Mouse (Mus musculus): ENCODE results near the gene Hsf4. TPM values are rescaled to one million over a fixed set of nuclear protein-coding genes. Genes with fewer than 3 reads are reported as not detected.

The Hsf4 gene
- polyA plus RNA-seq, 1 experiment from 2014 or later: not detected

DNA sequence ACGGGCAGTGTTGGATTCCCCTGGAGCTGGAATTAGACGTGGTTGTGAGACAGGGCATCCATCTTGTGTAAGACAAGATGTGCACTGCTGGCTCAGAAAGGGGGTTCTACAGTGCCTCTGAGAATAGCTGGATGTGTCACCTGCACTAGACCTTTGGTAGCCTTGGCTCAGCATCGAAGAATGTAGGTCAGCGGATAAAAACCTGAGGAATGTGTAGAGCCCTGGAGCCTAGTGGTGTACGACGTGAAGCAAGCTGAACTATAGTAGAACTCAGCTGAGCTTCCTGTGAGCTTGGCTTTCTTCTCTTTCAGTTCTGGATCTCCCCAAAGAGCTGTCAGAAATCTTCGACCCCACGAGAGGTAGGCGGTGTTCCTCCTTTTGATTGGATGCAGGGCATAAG, 34.3 kb downstream of the Hsf4 start:
- Histone ChIP-seq H3K4me1 (ENCODE audit: control insufficient read depth, insufficient read depth, low read length) (peaks cover 28% of the 10 kb centered on the region), H3K9me3 (ENCODE audit: control insufficient read depth, low read depth, low read length) (no peaks in the 10 kb centered on the region), H3K4me2 (replicated peaks; ENCODE audit: low read depth, low read length) (no peak overlapping the region), H3K27ac (ENCODE audit: low read length) (no peak overlapping the region), H3K27me3 (ENCODE audit: control insufficient read depth, insufficient read depth, low read length) (no peaks in the 10 kb centered on the region), H3K4me3 (ENCODE audit: low read depth, low read length) (no peak overlapping the region), H3K36me3 (ENCODE audit: control insufficient read depth, insufficient read depth, low read length) (peaks cover 64% of the 10 kb centered on the region), H3K9ac (replicated peaks; ENCODE audit: low read depth, low read length) (no peak overlapping the region)
- no peak for ATAC-seq (ENCODE audit: insufficient number of reproducible peaks, insufficient read depth, low FRiP score, low read depth)
- 82% methylated on average over 9 of the region's 9 CpGs for WGBS

DNA sequence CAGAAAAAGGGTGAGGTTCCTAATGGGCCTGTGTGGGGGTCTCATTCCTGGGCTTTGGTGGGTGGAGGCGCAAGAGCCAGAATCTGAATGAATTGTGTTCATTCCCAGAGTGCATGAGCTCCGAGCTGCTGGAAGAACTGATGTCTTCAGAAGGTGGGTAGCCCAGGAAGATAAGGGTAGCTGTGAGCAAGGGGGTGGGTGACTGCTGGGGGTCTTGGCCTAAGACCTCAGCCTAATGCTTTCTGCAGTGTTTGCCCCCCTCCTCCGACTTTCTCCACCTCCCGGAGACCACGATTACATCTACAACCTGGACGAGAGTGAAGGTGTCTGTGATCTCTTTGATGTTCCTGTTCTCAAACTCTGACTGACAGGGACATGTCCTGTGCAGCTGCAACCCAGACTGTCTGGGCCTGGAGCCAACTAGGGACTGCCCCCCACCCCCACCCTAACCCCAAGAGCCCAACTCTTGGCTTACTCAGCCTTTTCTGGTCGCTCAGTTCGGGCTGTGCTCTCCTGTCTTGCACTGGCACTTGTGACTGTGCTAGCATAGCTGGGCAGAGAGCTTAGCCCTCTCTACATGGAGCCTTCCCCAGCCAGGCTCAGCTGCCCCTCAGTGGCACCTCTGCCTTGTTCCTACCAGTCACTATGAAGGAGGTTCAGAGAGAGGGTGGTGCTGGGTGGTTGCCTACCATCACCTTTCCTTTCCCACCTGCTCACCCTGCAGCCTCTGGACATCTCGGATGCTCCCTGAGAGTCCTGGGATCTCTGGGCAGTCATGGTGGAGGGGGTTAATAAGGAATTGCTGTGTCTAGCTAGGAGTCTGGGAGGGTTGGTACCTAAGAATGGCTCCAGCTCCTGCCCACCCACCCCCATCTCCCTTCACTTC, 35.0 kb downstream of the Hsf4 start:
- H3K4me1 ChIP-seq (ENCODE audit: control insufficient read depth, insufficient read depth, low read length): peaks cover 26% of the 10 kb centered on the region
- H3K4me3 ChIP-seq (ENCODE audit: low read depth, low read length): no peak overlapping the region
- 0 out of 2 replicates have a peak overlapping the region, but pooled peaks have one; percentile 71 for H3K4me2 ChIP-seq (replicated peaks; ENCODE audit: low read depth, low read length)
- ATAC-seq (ENCODE audit: insufficient number of reproducible peaks, insufficient read depth, low FRiP score, low read depth): no peak
- no peaks in the 10 kb centered on the region for H3K27me3 ChIP-seq (ENCODE audit: control insufficient read depth, insufficient read depth, low read length)
- no peaks in the 10 kb centered on the region for H3K9me3 ChIP-seq (ENCODE audit: control insufficient read depth, low read depth, low read length)
- H3K9ac ChIP-seq (replicated peaks; ENCODE audit: low read depth, low read length): no peak overlapping the region
- peak overlapping the region; percentile 61; the same call in 1 of the 2 replicates for H3K27ac ChIP-seq (ENCODE audit: low read length)
- WGBS: 54% methylated on average over 9 of the region's 9 CpGs
- peaks cover 66% of the 10 kb centered on the region for H3K36me3 ChIP-seq (ENCODE audit: control insufficient read depth, insufficient read depth, low read length)

DNA sequence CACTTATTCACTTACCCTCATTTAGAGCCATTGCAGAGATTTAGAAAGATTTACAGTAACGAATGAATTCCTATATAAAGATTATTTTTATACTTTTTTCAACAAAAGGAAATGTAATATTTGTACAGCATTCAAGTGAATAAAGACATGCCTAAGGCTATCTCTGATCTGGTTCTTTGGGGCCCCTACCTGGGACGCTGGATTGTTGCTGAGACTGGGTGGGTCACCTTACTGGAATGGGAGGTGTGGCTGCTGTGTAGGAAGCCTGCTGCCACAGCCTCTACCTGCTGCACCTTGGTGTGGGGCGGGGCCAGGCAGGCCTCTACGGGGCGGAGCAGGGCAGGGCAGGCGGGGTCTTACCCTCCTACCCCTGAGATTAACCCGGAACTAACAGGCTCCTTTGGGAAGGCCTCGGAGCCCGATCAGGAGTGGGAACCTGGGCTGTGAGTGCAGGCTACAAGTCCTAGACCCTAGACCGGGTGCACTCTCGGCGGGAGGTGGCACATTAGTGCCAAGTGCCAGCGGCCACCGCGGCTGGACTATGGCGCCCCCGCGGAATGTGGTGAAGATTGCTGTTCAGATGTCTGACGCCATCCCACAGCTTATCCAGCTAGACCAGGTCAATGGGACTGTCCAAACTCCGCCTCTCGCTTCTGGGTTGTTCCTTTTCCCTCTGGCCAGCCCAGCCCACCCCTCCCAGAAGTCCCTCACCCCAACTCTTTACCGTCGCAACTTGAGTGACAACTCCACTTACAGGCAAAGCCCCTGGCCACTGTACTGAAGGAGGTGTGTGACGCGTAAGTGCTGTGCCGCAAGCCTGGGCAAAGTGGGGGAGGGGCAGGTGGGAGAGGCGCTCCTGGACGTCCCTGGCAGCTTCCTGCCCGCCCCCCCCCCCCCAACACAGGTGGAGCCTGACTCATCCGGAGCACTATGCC, 35.9 kb downstream of the Hsf4 start, which contains the start of gene Elmo3:
Gene Elmo3, plus strand, starts transcription at position 391 of the 935 bp plus-strand sequence.
- H3K36me3 ChIP-seq (ENCODE audit: control insufficient read depth, insufficient read depth, low read length): peaks cover 59% of the 10 kb centered on the region
- H3K4me2 ChIP-seq (replicated peaks; ENCODE audit: low read depth, low read length): peak within 1 kb of the TSS; percentile 71
- 4% methylated on average over 29 of the region's 30 CpGs for WGBS
- peaks cover 26% of the 10 kb centered on the region for H3K4me1 ChIP-seq (ENCODE audit: control insufficient read depth, insufficient read depth, low read length)
- peak within 1 kb of the TSS; percentile 85 for H3K27ac ChIP-seq (ENCODE audit: low read length)
- H3K27me3 ChIP-seq (ENCODE audit: control insufficient read depth, insufficient read depth, low read length): no peaks in the 10 kb centered on the region
- peak within 1 kb of the TSS; percentile 36 for H3K4me3 ChIP-seq (ENCODE audit: low read depth, low read length)
- peak within 1 kb of the TSS; percentile 36; the same call in 1 of the 2 replicates for H3K9ac ChIP-seq (replicated peaks; ENCODE audit: low read depth, low read length)
- no peaks in the 10 kb centered on the region for H3K9me3 ChIP-seq (ENCODE audit: control insufficient read depth, low read depth, low read length)
- ATAC-seq (ENCODE audit: insufficient number of reproducible peaks, insufficient read depth, low FRiP score, low read depth): peak; percentile 92

DNA sequence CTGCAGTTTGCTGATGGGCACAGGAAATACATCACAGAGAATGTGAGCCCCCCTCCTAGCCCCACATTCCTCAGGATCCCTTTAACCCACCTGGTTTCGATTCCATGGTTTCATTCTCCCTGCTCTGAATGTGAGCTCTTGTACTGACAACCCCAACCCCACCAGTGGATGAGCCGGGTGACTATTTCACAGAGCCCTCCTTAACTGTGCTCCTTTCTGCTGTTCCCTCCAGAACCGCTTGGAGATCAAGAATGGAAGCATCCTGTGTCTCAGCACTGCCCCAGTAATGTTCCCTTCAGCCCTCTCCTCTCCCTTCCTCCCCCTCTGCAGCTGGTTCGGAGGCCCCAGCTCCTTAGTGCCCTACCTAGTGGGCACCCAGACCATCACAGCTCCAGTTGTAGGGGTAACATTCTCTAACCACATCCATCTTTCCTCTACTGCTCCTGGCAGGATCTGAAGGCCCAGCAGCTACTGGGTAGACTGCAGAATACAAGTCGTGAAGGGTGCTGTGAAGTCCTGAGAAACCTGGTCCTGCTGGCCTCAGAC, 36.6 kb downstream of the Hsf4 start:
- ATAC-seq (ENCODE audit: insufficient number of reproducible peaks, insufficient read depth, low FRiP score, low read depth): 0 out of 2 replicates have a peak, but pooled peaks have one; percentile 5
- no peaks in the 10 kb centered on the region for H3K27me3 ChIP-seq (ENCODE audit: control insufficient read depth, insufficient read depth, low read length)
- WGBS: 38% methylated on average over 5 of the region's 5 CpGs
- peaks cover 51% of the 10 kb centered on the region for H3K36me3 ChIP-seq (ENCODE audit: control insufficient read depth, insufficient read depth, low read length)
- H3K4me2 ChIP-seq (replicated peaks; ENCODE audit: low read depth, low read length): peak overlapping the region; percentile 71
- peak overlapping the region; percentile 36; the same call in 1 of the 2 replicates for H3K9ac ChIP-seq (replicated peaks; ENCODE audit: low read depth, low read length)
- H3K4me1 ChIP-seq (ENCODE audit: control insufficient read depth, insufficient read depth, low read length): peaks cover 26% of the 10 kb centered on the region
- H3K4me3 ChIP-seq (ENCODE audit: low read depth, low read length): peak overlapping the region; percentile 36
- no peaks in the 10 kb centered on the region for H3K9me3 ChIP-seq (ENCODE audit: control insufficient read depth, low read depth, low read length)
- H3K27ac ChIP-seq (ENCODE audit: low read length): peak overlapping the region; percentile 85

DNA sequence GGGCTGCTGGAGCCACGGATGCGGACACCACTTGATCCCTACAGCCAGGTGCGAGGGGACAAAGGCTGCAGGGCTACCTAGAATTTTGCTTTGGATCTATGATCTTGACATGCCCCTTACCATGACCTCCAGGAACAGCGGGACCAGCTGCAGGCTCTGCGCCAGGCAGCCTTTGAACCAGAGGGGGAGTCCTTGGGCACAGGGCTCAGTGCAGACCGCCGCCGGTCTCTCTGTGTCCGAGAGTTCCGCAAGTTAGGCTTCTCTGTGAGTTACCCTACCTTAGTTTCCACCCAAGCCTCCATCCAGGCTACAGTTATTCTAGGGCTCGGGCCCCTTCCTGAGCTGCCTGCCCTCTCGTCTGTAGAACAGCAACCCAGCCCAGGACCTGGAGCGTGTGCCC, 38.1 kb downstream of the Hsf4 start:
- Histone ChIP-seq H3K27ac (ENCODE audit: low read length) (no peak overlapping the region), H3K9me3 (ENCODE audit: control insufficient read depth, low read depth, low read length) (no peaks in the 10 kb centered on the region), H3K4me3 (ENCODE audit: low read depth, low read length) (no peak overlapping the region), H3K9ac (replicated peaks; ENCODE audit: low read depth, low read length) (no peak overlapping the region), H3K4me2 (replicated peaks; ENCODE audit: low read depth, low read length) (no peak overlapping the region), H3K36me3 (ENCODE audit: control insufficient read depth, insufficient read depth, low read length) (peaks cover 42% of the 10 kb centered on the region), H3K27me3 (ENCODE audit: control insufficient read depth, insufficient read depth, low read length) (no peaks in the 10 kb centered on the region), H3K4me1 (ENCODE audit: control insufficient read depth, insufficient read depth, low read length) (peaks cover 26% of the 10 kb centered on the region)
- ATAC-seq (ENCODE audit: insufficient number of reproducible peaks, insufficient read depth, low FRiP score, low read depth): no peak
- WGBS: 95% methylated on average over 13 of the region's 13 CpGs

DNA sequence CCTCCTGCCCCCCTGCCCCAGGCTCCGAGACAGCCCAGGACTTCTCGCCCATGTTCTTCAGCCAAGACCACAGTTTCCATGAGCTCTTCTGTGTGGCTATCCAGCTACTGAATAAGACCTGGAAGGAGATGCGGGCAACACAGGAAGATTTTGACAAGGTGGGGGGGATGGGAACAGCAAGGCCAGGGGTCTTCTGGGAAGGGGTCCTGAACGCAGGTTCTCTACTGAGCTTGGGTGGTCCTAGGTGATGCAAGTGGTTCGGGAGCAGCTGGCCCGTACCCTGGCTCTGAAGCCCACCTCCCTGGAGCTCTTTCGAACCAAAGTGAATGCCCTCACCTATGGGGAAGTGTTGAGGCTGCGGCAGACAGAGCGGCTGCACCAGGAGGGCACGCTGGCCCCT, 38.8 kb downstream of the Hsf4 start:
- no peak for ATAC-seq (ENCODE audit: insufficient number of reproducible peaks, insufficient read depth, low FRiP score, low read depth)
- WGBS: 91% methylated on average over 10 of the region's 10 CpGs
- peaks cover 43% of the 10 kb centered on the region for H3K36me3 ChIP-seq (ENCODE audit: control insufficient read depth, insufficient read depth, low read length)
- no peaks in the 10 kb centered on the region for H3K9me3 ChIP-seq (ENCODE audit: control insufficient read depth, low read depth, low read length)
- no peaks in the 10 kb centered on the region for H3K27me3 ChIP-seq (ENCODE audit: control insufficient read depth, insufficient read depth, low read length)
- no peak overlapping the region for H3K4me3 ChIP-seq (ENCODE audit: low read depth, low read length)
- H3K27ac ChIP-seq (ENCODE audit: low read length): no peak overlapping the region
- H3K4me1 ChIP-seq (ENCODE audit: control insufficient read depth, insufficient read depth, low read length): peaks cover 26% of the 10 kb centered on the region
- no peak overlapping the region for H3K4me2 ChIP-seq (replicated peaks; ENCODE audit: low read depth, low read length)
- no peak overlapping the region for H3K9ac ChIP-seq (replicated peaks; ENCODE audit: low read depth, low read length)

DNA sequence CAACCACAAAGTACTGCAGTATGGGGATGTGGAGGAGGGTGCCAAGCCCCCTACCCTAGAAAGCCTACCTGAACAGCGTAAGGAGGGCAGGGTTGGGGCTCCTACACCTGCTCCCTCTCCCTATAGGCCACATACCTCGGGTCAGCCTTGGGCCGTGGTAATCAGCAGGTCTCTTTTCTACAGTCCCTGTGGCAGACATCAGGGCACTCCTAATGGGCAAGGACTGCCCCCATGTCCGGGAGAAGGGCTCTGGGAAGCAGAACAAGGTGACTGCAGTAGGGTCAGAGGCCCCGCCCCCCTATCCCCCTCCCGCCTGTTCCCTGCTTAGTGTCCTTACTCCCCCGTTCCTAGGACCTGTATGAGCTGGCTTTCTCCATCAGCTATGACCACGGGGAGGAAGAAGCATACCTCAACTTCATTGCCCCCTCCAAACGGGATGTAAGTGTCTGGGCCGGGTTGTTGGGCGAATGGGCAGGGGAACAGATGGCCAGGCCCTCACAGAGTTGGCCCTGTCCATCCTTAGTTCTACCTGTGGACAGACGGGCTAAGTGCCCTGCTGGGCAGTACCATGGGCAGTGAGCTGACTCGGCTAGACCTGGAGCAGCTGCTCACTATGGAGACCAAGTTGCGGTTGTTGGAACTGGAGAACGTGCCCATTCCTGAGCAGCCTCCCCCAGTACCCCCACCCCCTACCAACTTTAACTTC, 39.7 kb downstream of the Hsf4 start:
- Histone ChIP-seq H3K9me3 (ENCODE audit: control insufficient read depth, low read depth, low read length) (no peaks in the 10 kb centered on the region), H3K9ac (replicated peaks; ENCODE audit: low read depth, low read length) (no peak overlapping the region), H3K4me1 (ENCODE audit: control insufficient read depth, insufficient read depth, low read length) (peaks cover 20% of the 10 kb centered on the region), H3K4me3 (ENCODE audit: low read depth, low read length) (no peak overlapping the region), H3K4me2 (replicated peaks; ENCODE audit: low read depth, low read length) (no peak overlapping the region), H3K36me3 (ENCODE audit: control insufficient read depth, insufficient read depth, low read length) (peaks cover 37% of the 10 kb centered on the region), H3K27me3 (ENCODE audit: control insufficient read depth, insufficient read depth, low read length) (no peaks in the 10 kb centered on the region), H3K27ac (ENCODE audit: low read length) (no peak overlapping the region)
- 84% methylated on average over 15 of the region's 15 CpGs for WGBS
- ATAC-seq (ENCODE audit: insufficient number of reproducible peaks, insufficient read depth, low FRiP score, low read depth): no peak

All from stomach, embryonic 14.5 days (tissue).